Mouse (Mus musculus): ENCODE measurements around the gene Higd1a.

DNA sequence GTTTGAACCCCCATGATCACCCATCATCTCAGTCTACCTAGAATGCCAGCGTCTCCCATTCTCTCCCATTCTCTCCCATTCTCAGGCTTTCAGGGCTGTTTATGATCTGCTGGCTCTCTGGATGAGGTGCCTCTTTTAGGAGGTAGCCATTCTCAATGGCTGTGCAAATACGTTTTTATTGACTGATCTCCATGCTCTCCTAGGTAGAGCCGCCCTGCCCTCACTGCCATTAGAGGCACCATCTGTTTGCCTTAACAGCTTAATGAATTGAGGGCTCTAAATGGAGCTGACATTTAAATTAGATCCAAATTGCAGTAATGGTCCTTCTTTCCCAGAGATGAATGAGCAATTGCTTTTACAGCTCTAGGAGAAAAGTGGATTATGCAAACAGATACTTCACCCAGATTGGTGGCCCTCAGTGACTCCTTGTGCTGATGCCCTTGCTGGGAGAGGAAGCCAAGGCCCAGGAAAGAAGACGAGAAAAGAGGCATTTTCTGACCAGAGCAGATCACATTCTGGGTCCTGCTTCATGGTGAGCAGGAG, 11.9 kb upstream of the Higd1a start:
- TF ChIP-seq CTCF (IDR thresholded peaks at IDR 0.05; ENCODE audit: low read depth) (no peak), EP300 (IDR thresholded peaks at IDR 0.05; ENCODE audit: low read depth) (no peak)

All from heart, postnatal 0 days (tissue).